Mouse (Mus musculus): ENCODE results near the gene Hmg20a.

GRCm38 (mm10) chr9:56456426-56456825, 38.0 kb downstream of the Hmg20a start:
- TF ChIP-seq CTCF (IDR thresholded peaks at IDR 0.05; ENCODE audit: low read depth) (no peak), EP300 (optimal IDR thresholded peaks at IDR 0.05) (no peak)

All from stomach, postnatal 0 days (tissue).